Mouse (Mus musculus): Measurements from ENCODE around the gene Sptbn4. TPM values are rescaled to one million over a fixed set of nuclear protein-coding genes. Genes with fewer than 3 reads are reported as not detected.
A peak's percentile ranks its signal among the peaks of the same experiment; 100 is the strongest.

Gene Sptbn4
- total RNA-seq, 2 experiments from 2014 or later = 130 to 133 TPM

- peak; percentile 60 to 83 for DNase-seq (ENCODE audit: low spot score in 2 of 2)
Observed at GRCm38 (mm10) chr7:27329326-27329947, 118.0 kb downstream of the Sptbn4 start.

GRCm38 (mm10) chr7:27328648-27329047 is 118.8 kb downstream of the Sptbn4 start:
- DNase-seq (ENCODE audit: low spot score in 2 of 2) = no peak

- no peak for DNase-seq (ENCODE audit: low spot score in 2 of 2)
Observed at GRCm38 (mm10) chr7:27328161-27328560, 119.3 kb downstream of the Sptbn4 start.

GRCm38 (mm10) chr7:27327500-27327899 is 120.0 kb downstream of the Sptbn4 start:
- no peak for DNase-seq (ENCODE audit: low spot score in 2 of 2)

- no peak for DNase-seq (ENCODE audit: low spot score in 2 of 2)
Observed at GRCm38 (mm10) chr7:27326101-27326880, 121.2 kb downstream of the Sptbn4 start.

GRCm38 (mm10) chr7:27325697-27326096 is 121.8 kb downstream of the Sptbn4 start:
- DNase-seq (ENCODE audit: low spot score in 2 of 2) = no peak

- DNase-seq (ENCODE audit: low spot score in 2 of 2) = no peak
Observed at GRCm38 (mm10) chr7:27324928-27325327, 122.6 kb downstream of the Sptbn4 start.

GRCm38 (mm10) chr7:27324161-27324560 is 123.3 kb downstream of the Sptbn4 start:
- DNase-seq (ENCODE audit: low spot score in 2 of 2) = no peak

- DNase-seq (ENCODE audit: low spot score in 2 of 2) = no peak
Observed at GRCm38 (mm10) chr7:27323001-27323400, 124.5 kb downstream of the Sptbn4 start.

- no peak for DNase-seq (ENCODE audit: low spot score in 2 of 2)
Observed at GRCm38 (mm10) chr7:27322291-27322690, 125.2 kb downstream of the Sptbn4 start.

GRCm38 (mm10) chr7:27319411-27319810 is 128.1 kb downstream of the Sptbn4 start:
- no peak for DNase-seq (ENCODE audit: low spot score in 2 of 2)

- no peak for DNase-seq (ENCODE audit: low spot score in 2 of 2)
Observed at GRCm38 (mm10) chr7:27315958-27316357, 131.5 kb downstream of the Sptbn4 start.

GRCm38 (mm10) chr7:27314393-27314792 is 133.1 kb downstream of the Sptbn4 start:
- no peak for DNase-seq (ENCODE audit: low spot score in 2 of 2)

GRCm38 (mm10) chr7:27311651-27312284 is 135.7 kb downstream of the Sptbn4 start:
- DNase-seq (ENCODE audit: low spot score in 2 of 2) = no peak

GRCm38 (mm10) chr7:27310996-27311535 is 136.4 kb downstream of the Sptbn4 start:
- no peak for DNase-seq (ENCODE audit: low spot score in 2 of 2)

- DNase-seq (ENCODE audit: low spot score in 2 of 2) = no peak
Observed at GRCm38 (mm10) chr7:27310306-27310705, 137.2 kb downstream of the Sptbn4 start.

GRCm38 (mm10) chr7:27309832-27310231 is 137.7 kb downstream of the Sptbn4 start:
- no peak for DNase-seq (ENCODE audit: low spot score in 2 of 2)

GRCm38 (mm10) chr7:27308821-27309549 is 138.5 kb downstream of the Sptbn4 start:
- DNase-seq (ENCODE audit: low spot score in 2 of 2) = no peak

GRCm38 (mm10) chr7:27307551-27307950 is 139.9 kb downstream of the Sptbn4 start:
- no peak for DNase-seq (ENCODE audit: low spot score in 2 of 2)
